Mouse (Mus musculus) hindbrain, embryonic 16.5 days (tissue): ENCODE data around the gene Map4k5. TPM values are rescaled to one million over a fixed set of nuclear protein-coding genes. Genes with fewer than 3 reads are reported as not detected.

Source experiments
- ATAC-seq: fragments of 200-750 bp; cut with Nextera tagmentation; 2 replicates; pipeline ENCODE4 v1.8.0; 2017; ENCODE audit warnings: moderate TSS enrichment, moderate library complexity
- H3K27ac ChIP-seq: fragments of 300-500 bp; sonication (generic); 2 replicates; pipeline ENCODE4 v1.5.1; 2014; ENCODE audit warnings: low read depth, mild to moderate bottlenecking, control low read depth, low read length, moderate library complexity
- H3K27me3 ChIP-seq: fragments of 300-500 bp; sonication (generic); replicated peaks from 2 replicates; pipeline ENCODE4 v1.6.1; 2014; ENCODE audit warnings: low read length; ENCODE audit not compliant: control insufficient read depth, insufficient read depth
- H3K36me3 ChIP-seq: fragments of 300-500 bp; sonication (generic); 2 replicates; pipeline ENCODE4 v1.6.1; 2014; ENCODE audit warnings: mild to moderate bottlenecking, low read length, moderate library complexity, mixed read lengths; ENCODE audit not compliant: control insufficient read depth, insufficient read depth
- H3K4me1 ChIP-seq: fragments of 300-500 bp; sonication (generic); 2 replicates; pipeline ENCODE4 v1.6.1; 2014; ENCODE audit warnings: low read depth, low read length; ENCODE audit not compliant: control insufficient read depth, insufficient read depth
- H3K4me2 ChIP-seq: fragments of 300-500 bp; sonication (generic); 2 replicates; pipeline ENCODE4 v1.6.1; 2014; ENCODE audit warnings: mild to moderate bottlenecking, low read length, control low read depth, moderate library complexity
- H3K4me3 ChIP-seq: fragments of 300-500 bp; sonication (generic); 2 replicates; pipeline ENCODE4 v1.5.1; 2014; ENCODE audit warnings: mild to moderate bottlenecking, low read length, control low read depth, moderate library complexity
- H3K9ac ChIP-seq: fragments of 300-500 bp; sonication (generic); 2 replicates; pipeline ENCODE4 v1.6.1; 2014; ENCODE audit warnings: low read depth, mild to moderate bottlenecking, control low read depth, low read length, moderate library complexity
- H3K9me3 ChIP-seq: fragments of 300-500 bp; sonication (generic); 2 replicates; pipeline ENCODE4 v1.6.1; 2014; ENCODE audit warnings: mild to moderate bottlenecking, low read length, moderate library complexity; ENCODE audit not compliant: control insufficient read depth
- WGBS: fragments of 180-500 bp; shearing (Covaris S2); extraction: QIAGEN DNeasy Blood & Tissue Kit; methylation state at CpG from one replicate; pipeline ENCODE4 v1.1.7; 2014; 5-methylcytosine and 5-hydroxymethylcytosine counted together
- polyA plus RNA-seq: library from polyadenylated mRNA; unstranded; fragments of >200 nt; fragmentation: Nextera tagmentation; extraction: Ambion mirVana; gene quantifications from 2 replicates; pipeline ENCODE4 v1.2.1, GENCODE M21; 2015

Map4k5 gene
- polyA plus RNA-seq, 1 experiment from 2014 or later = 22.8 TPM

- Histone ChIP-seq H3K36me3 (peaks cover 8% of the 10 kb centered on the region; the same call in 1 of the 2 replicates), H3K9me3 (no peaks in the 10 kb centered on the region), H3K27me3 (no peaks in the 10 kb centered on the region), H3K4me1 (no peaks in the 10 kb centered on the region), H3K9ac (no peak overlapping the region), H3K4me2 (no peak overlapping the region), H3K27ac (no peak overlapping the region), H3K4me3 (no peak overlapping the region)
- WGBS = 81% methylated on average over 11 of the region's 11 CpGs
- ATAC-seq = no peak
These were observed 54.6 kb downstream of the Map4k5 start for GRCm38 (mm10) chr12:69838376-69838775.

- no peak overlapping the region for H3K4me3 ChIP-seq
- ATAC-seq = no peak
- no peak overlapping the region for H3K4me2 ChIP-seq
- no peak overlapping the region for H3K9ac ChIP-seq
- WGBS = 82% methylated on average over 12 of the region's 12 CpGs
- no peaks in the 10 kb centered on the region for H3K9me3 ChIP-seq
- no peaks in the 10 kb centered on the region for H3K27me3 ChIP-seq
- peaks cover 6% of the 10 kb centered on the region; the same call in 1 of the 2 replicates for H3K36me3 ChIP-seq
- no peaks in the 10 kb centered on the region for H3K4me1 ChIP-seq
- no peak overlapping the region for H3K27ac ChIP-seq
These were observed 58.9 kb downstream of the Map4k5 start for GRCm38 (mm10) chr12:69833982-69834604.

- H3K27me3 ChIP-seq = no peaks in the 10 kb centered on the region
- no peak overlapping the region for H3K27ac ChIP-seq
- H3K36me3 ChIP-seq = peaks cover 14% of the 10 kb centered on the region
- ATAC-seq = no peak
- 93% methylated on average over 9 of the region's 9 CpGs for WGBS
- no peak overlapping the region for H3K4me2 ChIP-seq
- H3K4me1 ChIP-seq = no peaks in the 10 kb centered on the region
- no peak overlapping the region for H3K9ac ChIP-seq
- no peaks in the 10 kb centered on the region for H3K9me3 ChIP-seq
- H3K4me3 ChIP-seq = no peak overlapping the region
These were observed 61.6 kb downstream of the Map4k5 start for GRCm38 (mm10) chr12:69831239-69831910.

DNA sequence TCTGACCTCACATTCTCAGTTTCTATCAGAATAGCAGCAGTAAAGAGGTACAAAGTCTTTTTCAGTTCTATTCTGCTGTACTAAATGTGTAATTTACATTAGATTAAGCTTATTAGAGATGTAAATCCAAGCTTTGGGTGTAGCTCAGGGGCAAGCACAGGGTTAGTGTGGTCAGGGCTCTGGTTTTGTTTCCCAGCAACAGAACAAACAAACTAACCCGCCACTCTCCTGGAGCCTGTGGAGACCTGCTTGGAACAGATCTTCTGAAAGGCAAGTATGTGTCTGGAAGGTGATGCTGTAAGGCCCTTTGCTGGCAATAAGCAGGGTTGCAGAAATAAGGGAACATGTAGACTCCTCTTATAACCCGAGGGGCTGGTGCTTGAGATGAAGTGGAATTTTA, 64.8 kb downstream of the Map4k5 start:
- Histone ChIP-seq H3K27ac (no peak overlapping the region), H3K27me3 (no peaks in the 10 kb centered on the region), H3K4me2 (no peak overlapping the region), H3K4me1 (no peaks in the 10 kb centered on the region), H3K4me3 (no peak overlapping the region), H3K9me3 (no peaks in the 10 kb centered on the region), H3K36me3 (peaks cover 12% of the 10 kb centered on the region), H3K9ac (no peak overlapping the region)
- no peak for ATAC-seq
- 56% methylated on average over 2 of the region's 2 CpGs for WGBS

DNA sequence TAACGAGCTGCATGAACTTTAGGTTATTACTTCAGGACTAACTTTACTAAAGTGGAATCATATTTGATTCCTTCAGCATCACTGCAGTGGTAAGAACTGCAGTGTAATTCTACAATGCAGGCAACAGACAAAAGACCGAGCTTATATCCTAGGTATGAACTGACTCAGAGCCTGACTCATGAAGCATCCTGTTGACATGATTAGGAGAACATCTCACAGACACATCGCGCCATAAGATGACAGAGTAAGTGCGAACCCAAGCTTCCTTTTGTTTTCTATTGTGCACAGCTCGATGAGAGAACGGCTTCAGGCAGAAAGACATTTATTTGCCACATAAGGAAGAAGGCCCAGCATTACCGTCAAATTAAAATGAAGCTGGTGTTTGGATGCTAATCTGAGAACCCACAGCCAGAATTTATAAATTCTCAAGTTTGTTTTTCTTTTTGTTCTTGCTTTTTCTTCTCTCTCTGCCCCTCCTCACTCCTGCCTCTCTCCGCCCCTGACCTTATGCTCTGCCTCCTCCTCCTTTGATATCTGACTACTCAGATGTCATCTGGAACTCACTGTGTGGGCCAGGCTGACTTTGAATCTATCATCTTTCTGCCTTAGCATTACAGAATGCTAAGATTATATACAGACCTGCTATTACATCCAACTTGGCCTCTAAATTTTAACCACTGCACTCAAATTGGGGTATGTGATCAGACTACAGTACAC, 68.0 kb downstream of the Map4k5 start:
- 80% methylated on average over 9 of the region's 9 CpGs for WGBS
- H3K9me3 ChIP-seq = no peaks in the 10 kb centered on the region
- H3K9ac ChIP-seq = no peak overlapping the region
- no peaks in the 10 kb centered on the region for H3K27me3 ChIP-seq
- no peak overlapping the region for H3K27ac ChIP-seq
- no peak overlapping the region for H3K4me3 ChIP-seq
- no peak for ATAC-seq
- no peak overlapping the region for H3K4me2 ChIP-seq
- H3K36me3 ChIP-seq = peaks cover 30% of the 10 kb centered on the region
- no peaks in the 10 kb centered on the region for H3K4me1 ChIP-seq

GRCm38 (mm10) chr12:69814272-69814671, 78.7 kb downstream of the Map4k5 start:
- H3K27ac ChIP-seq = no peak overlapping the region
- no peaks in the 10 kb centered on the region for H3K27me3 ChIP-seq
- no peak overlapping the region for H3K4me2 ChIP-seq
- H3K9me3 ChIP-seq = no peaks in the 10 kb centered on the region
- H3K4me1 ChIP-seq = no peaks in the 10 kb centered on the region; the same call in 1 of the 2 replicates
- 36% methylated on average over 6 of the region's 6 CpGs for WGBS
- H3K36me3 ChIP-seq = peaks cover 32% of the 10 kb centered on the region
- no peak overlapping the region for H3K4me3 ChIP-seq
- ATAC-seq = no peak
- no peak overlapping the region for H3K9ac ChIP-seq

- H3K9me3 ChIP-seq = no peaks in the 10 kb centered on the region
- H3K4me2 ChIP-seq = no peak overlapping the region
- peaks cover 30% of the 10 kb centered on the region for H3K36me3 ChIP-seq
- H3K4me1 ChIP-seq = no peaks in the 10 kb centered on the region; the same call in 1 of the 2 replicates
- H3K4me3 ChIP-seq = no peak overlapping the region
- 61% methylated on average over 2 of the region's 2 CpGs for WGBS
- no peak for ATAC-seq
- no peaks in the 10 kb centered on the region for H3K27me3 ChIP-seq
- no peak overlapping the region for H3K9ac ChIP-seq
- H3K27ac ChIP-seq = no peak overlapping the region
These were observed 79.4 kb downstream of the Map4k5 start for GRCm38 (mm10) chr12:69813596-69813995.

DNA sequence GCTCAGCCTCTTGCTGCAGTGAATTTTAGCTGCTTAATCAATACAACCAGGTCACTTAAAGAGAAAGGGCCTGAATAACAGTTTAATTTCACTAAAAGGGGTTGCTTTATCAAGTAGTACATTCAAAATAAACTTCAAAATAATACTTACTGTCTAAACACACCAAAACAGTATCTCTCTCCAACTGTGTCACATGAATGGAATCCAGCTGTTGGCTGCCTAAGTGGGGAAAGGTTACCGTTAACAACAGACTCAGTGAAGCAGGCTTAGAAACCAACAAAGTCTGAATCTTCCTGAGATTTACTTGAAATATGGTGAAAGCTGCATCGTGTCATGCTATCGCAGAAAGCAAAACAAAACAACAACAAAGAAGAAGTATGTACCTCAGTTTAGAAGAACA, 80.0 kb downstream of the Map4k5 start:
- H3K27me3 ChIP-seq = no peaks in the 10 kb centered on the region
- ATAC-seq = no peak
- no peak overlapping the region for H3K4me3 ChIP-seq
- H3K27ac ChIP-seq = no peak overlapping the region
- peaks cover 30% of the 10 kb centered on the region for H3K36me3 ChIP-seq
- no peak overlapping the region for H3K9ac ChIP-seq
- no peak overlapping the region for H3K4me2 ChIP-seq
- H3K4me1 ChIP-seq = no peaks in the 10 kb centered on the region; the same call in 1 of the 2 replicates
- 79% methylated on average over 3 of the region's 3 CpGs for WGBS
- no peaks in the 10 kb centered on the region for H3K9me3 ChIP-seq

DNA sequence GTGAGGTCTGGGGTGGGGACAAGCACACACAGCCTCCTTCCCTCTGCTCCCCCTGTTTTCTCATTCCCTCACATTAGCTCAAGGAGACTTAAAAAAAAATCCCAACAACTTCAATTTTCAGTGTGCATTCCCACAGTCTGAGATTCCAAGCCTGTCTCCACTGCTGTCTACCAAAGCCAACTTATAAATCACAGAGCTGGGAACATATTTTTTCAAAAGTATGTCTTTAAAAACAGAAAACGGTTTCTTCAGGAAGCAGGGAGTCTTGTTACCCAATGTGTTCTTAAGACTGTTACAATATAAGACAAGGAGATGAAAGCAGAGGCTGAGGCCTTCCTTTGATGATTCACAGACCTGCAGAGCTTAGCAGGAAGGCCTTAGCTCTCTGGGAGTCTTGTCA, 81.0 kb downstream of the Map4k5 start:
- Histone ChIP-seq H3K9me3 (no peaks in the 10 kb centered on the region), H3K27me3 (no peaks in the 10 kb centered on the region), H3K9ac (no peak overlapping the region), H3K36me3 (peaks cover 26% of the 10 kb centered on the region), H3K4me3 (no peak overlapping the region), H3K4me1 (no peaks in the 10 kb centered on the region; the same call in 1 of the 2 replicates), H3K27ac (no peak overlapping the region), H3K4me2 (no peak overlapping the region)
- ATAC-seq = no peak
- WGBS = 66% methylated on average over 1 of the region's 1 CpGs
